Mouse (Mus musculus): ENCODE measurements around the gene Kcnd2. TPM values are rescaled to one million over a fixed set of nuclear protein-coding genes. Genes with fewer than 3 reads are reported as not detected.
"Not testable (repeated sequence)": the region's sequence is repeated elsewhere in the genome, so short reads cannot be mapped to it uniquely, and the experiment has no call there.

The Kcnd2 gene
- polyA plus RNA-seq, 1 experiment from 2014 or later = 0.57 TPM

GRCm38 (mm10) chr6:21385298-21385697 lies 170.0 kb downstream of the Kcnd2 start:
- not testable (repeated sequence) for H3K4me3 ChIP-seq (replicated peaks; ENCODE audit: low read length); ATAC-seq (ENCODE audit: insufficient read depth, low FRiP score); H3K9me3 ChIP-seq (replicated peaks; ENCODE audit: control insufficient read depth, low read length); H3K27me3 ChIP-seq (ENCODE audit: control insufficient read depth, insufficient read depth, low read length); H3K36me3 ChIP-seq (ENCODE audit: control insufficient read depth, insufficient read depth, low read length); H3K9ac ChIP-seq (ENCODE audit: low read length); H3K27ac ChIP-seq (ENCODE audit: low read length); H3K4me1 ChIP-seq (ENCODE audit: control insufficient read depth, insufficient read depth, low read length); H3K4me2 ChIP-seq (ENCODE audit: low read depth, low read length)
- 65% methylated on average over 3 of the region's 3 CpGs for WGBS

- H3K27ac ChIP-seq (ENCODE audit: low read length) = no peak overlapping the region
- no peak overlapping the region for H3K9ac ChIP-seq (ENCODE audit: low read length)
- H3K9me3 ChIP-seq (replicated peaks; ENCODE audit: control insufficient read depth, low read length) = no peaks in the 10 kb centered on the region
- H3K4me2 ChIP-seq (ENCODE audit: low read depth, low read length) = no peak overlapping the region
- ATAC-seq (ENCODE audit: insufficient read depth, low FRiP score) = no peak
- H3K36me3 ChIP-seq (ENCODE audit: control insufficient read depth, insufficient read depth, low read length) = no peaks in the 10 kb centered on the region
- 89% methylated on average over 4 of the region's 4 CpGs for WGBS
- no peak overlapping the region for H3K4me3 ChIP-seq (replicated peaks; ENCODE audit: low read length)
- H3K27me3 ChIP-seq (ENCODE audit: control insufficient read depth, insufficient read depth, low read length) = no peaks in the 10 kb centered on the region
- H3K4me1 ChIP-seq (ENCODE audit: control insufficient read depth, insufficient read depth, low read length) = no peaks in the 10 kb centered on the region
Observed at GRCm38 (mm10) chr6:21391776-21392175, 176.5 kb downstream of the Kcnd2 start.

- Histone ChIP-seq H3K36me3 (ENCODE audit: control insufficient read depth, insufficient read depth, low read length) (no peaks in the 10 kb centered on the region), H3K9me3 (replicated peaks; ENCODE audit: control insufficient read depth, low read length) (no peaks in the 10 kb centered on the region), H3K9ac (ENCODE audit: low read length) (no peak overlapping the region), H3K4me2 (ENCODE audit: low read depth, low read length) (no peak overlapping the region), H3K27me3 (ENCODE audit: control insufficient read depth, insufficient read depth, low read length) (no peaks in the 10 kb centered on the region), H3K4me3 (replicated peaks; ENCODE audit: low read length) (no peak overlapping the region), H3K4me1 (ENCODE audit: control insufficient read depth, insufficient read depth, low read length) (no peaks in the 10 kb centered on the region), H3K27ac (ENCODE audit: low read length) (no peak overlapping the region)
- 73% methylated on average over 3 of the region's 3 CpGs for WGBS
- no peak for ATAC-seq (ENCODE audit: insufficient read depth, low FRiP score)
Observed at GRCm38 (mm10) chr6:21413656-21414055, 198.4 kb downstream of the Kcnd2 start.

DNA sequence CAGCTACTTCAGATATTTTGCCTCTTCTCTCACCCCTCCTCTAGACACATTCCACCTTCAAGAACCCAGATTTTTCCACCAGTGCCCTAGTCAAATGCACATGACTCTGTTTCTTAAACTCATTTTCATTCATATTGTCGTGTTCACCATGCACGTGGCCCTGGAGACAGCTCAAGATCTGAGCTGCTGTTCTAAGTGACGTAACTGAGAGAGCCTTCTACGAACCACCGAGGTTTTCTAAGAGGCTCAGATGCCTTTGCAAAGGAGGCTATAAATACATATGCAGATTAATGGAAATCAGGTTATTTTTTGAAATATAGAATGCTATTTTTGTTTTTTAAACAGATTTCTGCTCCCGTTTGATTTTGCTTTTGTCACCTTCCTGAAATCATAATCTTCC lies 202.9 kb downstream of the Kcnd2 start:
- Histone ChIP-seq H3K27me3 (ENCODE audit: control insufficient read depth, insufficient read depth, low read length) (no peaks in the 10 kb centered on the region), H3K36me3 (ENCODE audit: control insufficient read depth, insufficient read depth, low read length) (no peaks in the 10 kb centered on the region), H3K4me3 (replicated peaks; ENCODE audit: low read length) (no peak overlapping the region), H3K27ac (ENCODE audit: low read length) (no peak overlapping the region), H3K9ac (ENCODE audit: low read length) (no peak overlapping the region), H3K4me2 (ENCODE audit: low read depth, low read length) (no peak overlapping the region), H3K9me3 (replicated peaks; ENCODE audit: control insufficient read depth, low read length) (no peaks in the 10 kb centered on the region), H3K4me1 (ENCODE audit: control insufficient read depth, insufficient read depth, low read length) (no peaks in the 10 kb centered on the region)
- ATAC-seq (ENCODE audit: insufficient read depth, low FRiP score) = no peak
- WGBS = 82% methylated on average over 6 of the region's 6 CpGs

DNA sequence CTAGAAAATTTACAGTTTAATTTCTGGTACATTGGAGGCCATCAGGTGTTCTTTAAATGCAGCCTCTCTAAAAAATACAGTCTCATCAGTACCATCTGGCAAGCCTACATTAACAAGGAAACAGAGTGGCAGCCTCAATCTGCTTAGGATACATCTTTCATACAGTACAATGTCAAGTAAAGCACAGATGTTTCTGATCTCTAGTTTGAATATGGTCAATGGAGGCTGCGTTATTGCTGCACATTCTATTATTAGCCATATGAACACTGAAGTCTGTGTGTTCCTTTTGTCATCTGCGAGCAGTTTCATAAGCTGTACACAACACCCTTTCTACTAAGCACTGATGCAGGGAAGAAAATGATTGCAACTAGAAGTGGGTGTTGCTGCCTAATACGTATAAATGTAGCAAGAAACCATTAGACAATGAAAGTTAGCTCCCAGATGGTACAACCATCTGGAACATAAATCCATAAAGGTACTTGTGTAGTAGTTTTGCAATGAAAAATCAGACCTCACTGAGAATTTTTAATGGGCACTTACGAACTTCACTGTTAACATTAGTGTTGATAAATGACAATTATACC lies 209.0 kb downstream of the Kcnd2 start:
- no peak overlapping the region for H3K4me3 ChIP-seq (replicated peaks; ENCODE audit: low read length)
- H3K9me3 ChIP-seq (replicated peaks; ENCODE audit: control insufficient read depth, low read length) = no peaks in the 10 kb centered on the region
- H3K27me3 ChIP-seq (ENCODE audit: control insufficient read depth, insufficient read depth, low read length) = no peaks in the 10 kb centered on the region
- no peak overlapping the region for H3K9ac ChIP-seq (ENCODE audit: low read length)
- H3K27ac ChIP-seq (ENCODE audit: low read length) = no peak overlapping the region
- ATAC-seq (ENCODE audit: insufficient read depth, low FRiP score) = no peak
- no peaks in the 10 kb centered on the region for H3K4me1 ChIP-seq (ENCODE audit: control insufficient read depth, insufficient read depth, low read length)
- H3K4me2 ChIP-seq (ENCODE audit: low read depth, low read length) = no peak overlapping the region
- H3K36me3 ChIP-seq (ENCODE audit: control insufficient read depth, insufficient read depth, low read length) = no peaks in the 10 kb centered on the region
- 54% methylated on average over 4 of the region's 4 CpGs for WGBS

DNA sequence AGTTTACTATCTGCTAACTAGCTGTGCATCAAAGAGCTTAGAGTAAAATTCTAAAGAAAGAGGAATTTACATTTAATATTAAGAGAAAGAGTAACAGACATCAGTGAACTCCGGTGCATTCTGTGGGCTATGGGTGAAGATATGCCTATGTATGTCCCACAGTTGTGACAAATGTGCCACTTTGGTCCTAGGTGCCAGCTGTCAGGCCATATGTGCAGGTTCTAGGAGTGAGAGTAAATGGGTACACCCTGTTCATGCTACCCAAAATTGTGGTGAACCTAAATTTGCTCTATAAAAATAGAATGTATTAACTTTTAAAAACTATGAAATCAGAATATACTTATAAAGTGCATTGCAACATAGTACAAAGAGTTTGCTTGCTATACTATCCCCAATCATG lies 215.8 kb downstream of the Kcnd2 start:
- no peak overlapping the region for H3K27ac ChIP-seq (ENCODE audit: low read length)
- H3K27me3 ChIP-seq (ENCODE audit: control insufficient read depth, insufficient read depth, low read length) = no peaks in the 10 kb centered on the region
- H3K36me3 ChIP-seq (ENCODE audit: control insufficient read depth, insufficient read depth, low read length) = no peaks in the 10 kb centered on the region
- H3K9ac ChIP-seq (ENCODE audit: low read length) = no peak overlapping the region
- no peak overlapping the region for H3K4me3 ChIP-seq (replicated peaks; ENCODE audit: low read length)
- no peaks in the 10 kb centered on the region for H3K9me3 ChIP-seq (replicated peaks; ENCODE audit: control insufficient read depth, low read length)
- ATAC-seq (ENCODE audit: insufficient read depth, low FRiP score) = no peak
- no peaks in the 10 kb centered on the region for H3K4me1 ChIP-seq (ENCODE audit: control insufficient read depth, insufficient read depth, low read length)
- 92% methylated on average over 1 of the region's 1 CpGs for WGBS
- H3K4me2 ChIP-seq (ENCODE audit: low read depth, low read length) = no peak overlapping the region

GRCm38 (mm10) chr6:21464719-21465118 lies 249.4 kb downstream of the Kcnd2 start:
- Histone ChIP-seq H3K9me3 (replicated peaks; ENCODE audit: control insufficient read depth, low read length) (no peaks in the 10 kb centered on the region), H3K27me3 (ENCODE audit: control insufficient read depth, insufficient read depth, low read length) (no peaks in the 10 kb centered on the region), H3K4me3 (replicated peaks; ENCODE audit: low read length) (no peak overlapping the region), H3K9ac (ENCODE audit: low read length) (no peak overlapping the region), H3K27ac (ENCODE audit: low read length) (no peak overlapping the region), H3K4me2 (ENCODE audit: low read depth, low read length) (no peak overlapping the region), H3K4me1 (ENCODE audit: control insufficient read depth, insufficient read depth, low read length) (no peaks in the 10 kb centered on the region), H3K36me3 (ENCODE audit: control insufficient read depth, insufficient read depth, low read length) (no peaks in the 10 kb centered on the region)
- ATAC-seq (ENCODE audit: insufficient read depth, low FRiP score) = no peak

DNA sequence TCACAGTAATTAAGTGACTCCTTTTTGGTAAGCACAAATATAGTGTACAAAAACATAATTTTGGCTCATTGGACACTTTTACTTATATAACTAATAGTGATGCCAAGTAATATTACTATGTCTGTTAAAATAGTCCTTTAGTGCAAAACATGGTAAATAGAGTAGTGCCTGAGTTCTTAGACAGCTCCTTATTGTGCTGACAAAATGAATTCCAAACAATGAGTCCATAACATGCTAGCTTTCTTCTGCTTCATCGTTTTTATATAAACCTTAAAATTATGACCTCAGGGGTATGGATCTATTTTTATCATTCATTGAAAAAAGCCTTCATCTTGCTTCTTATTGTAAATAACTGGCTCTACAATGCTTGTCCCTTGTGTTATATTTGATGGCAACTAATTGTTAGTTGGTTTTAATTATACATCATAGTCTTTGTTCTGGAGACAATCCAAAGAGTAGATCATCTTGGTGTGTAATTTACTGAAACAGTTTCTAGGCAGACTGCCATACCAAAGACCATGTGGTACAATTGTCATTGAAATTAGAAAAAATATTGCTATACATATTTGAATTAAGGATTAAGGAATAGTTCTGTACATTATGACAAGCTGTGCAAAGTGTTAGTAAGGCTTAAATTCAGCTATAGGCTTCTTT lies 256.7 kb downstream of the Kcnd2 start:
- ATAC-seq (ENCODE audit: insufficient read depth, low FRiP score) = no peak
- Histone ChIP-seq H3K4me1 (ENCODE audit: control insufficient read depth, insufficient read depth, low read length) (no peaks in the 10 kb centered on the region), H3K4me3 (replicated peaks; ENCODE audit: low read length) (no peak overlapping the region), H3K9ac (ENCODE audit: low read length) (no peak overlapping the region), H3K36me3 (ENCODE audit: control insufficient read depth, insufficient read depth, low read length) (no peaks in the 10 kb centered on the region), H3K9me3 (replicated peaks; ENCODE audit: control insufficient read depth, low read length) (no peaks in the 10 kb centered on the region), H3K4me2 (ENCODE audit: low read depth, low read length) (no peak overlapping the region), H3K27ac (ENCODE audit: low read length) (no peak overlapping the region), H3K27me3 (ENCODE audit: control insufficient read depth, insufficient read depth, low read length) (no peaks in the 10 kb centered on the region)
- WGBS = 53% methylated on average over 1 of the region's 1 CpGs

DNA sequence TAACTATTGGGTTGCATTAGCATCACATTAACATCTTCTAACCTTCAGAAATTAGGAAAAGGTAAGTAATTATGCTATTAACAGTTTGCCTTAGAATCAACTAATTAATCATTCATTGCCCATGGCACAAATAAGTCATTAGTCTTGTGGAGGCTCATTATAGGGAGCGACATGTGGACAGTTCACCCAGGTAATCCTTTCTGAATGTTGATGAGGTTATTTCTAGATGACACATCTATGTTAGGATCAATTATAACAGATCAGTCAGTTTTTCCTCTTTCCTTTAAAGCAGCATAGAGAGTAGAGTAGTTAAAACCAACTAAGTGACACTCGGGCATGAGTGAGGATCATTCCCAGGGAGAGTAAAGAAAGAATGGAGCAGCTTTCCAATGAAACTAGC lies 267.4 kb downstream of the Kcnd2 start:
- no peak overlapping the region for H3K4me2 ChIP-seq (ENCODE audit: low read depth, low read length)
- no peaks in the 10 kb centered on the region for H3K9me3 ChIP-seq (replicated peaks; ENCODE audit: control insufficient read depth, low read length)
- H3K4me1 ChIP-seq (ENCODE audit: control insufficient read depth, insufficient read depth, low read length) = no peaks in the 10 kb centered on the region
- H3K9ac ChIP-seq (ENCODE audit: low read length) = no peak overlapping the region
- no peak overlapping the region for H3K27ac ChIP-seq (ENCODE audit: low read length)
- no peaks in the 10 kb centered on the region for H3K36me3 ChIP-seq (ENCODE audit: control insufficient read depth, insufficient read depth, low read length)
- 92% methylated on average over 2 of the region's 2 CpGs for WGBS
- no peaks in the 10 kb centered on the region for H3K27me3 ChIP-seq (ENCODE audit: control insufficient read depth, insufficient read depth, low read length)
- ATAC-seq (ENCODE audit: insufficient read depth, low FRiP score) = no peak
- no peak overlapping the region for H3K4me3 ChIP-seq (replicated peaks; ENCODE audit: low read length)

Measured in stomach, embryonic 16.5 days (tissue).